Mouse (Mus musculus) T-helper 2 cell (primary cell): ENCODE measurements at regions not wholly inside any gene's neighbourhood (a gene's known extent, or its start where the extent isn't known, plus 50 kb on each side); places are given as distances from the start of the nearest gene placed in this dataset.

ENCODE experiments used
- in situ Hi-C: fragments of 300-600 bp; cut with MboI, MseI; formaldehyde crosslinking; loops from one replicate; pipeline ENCODE4 v1.15.1; 2025; ENCODE audit warnings: high pct_unique_total_duplicates

GRCm38 (mm10) chr11:71411958-71412357 lies 181.4 kb upstream of the Nlrp1b start:
- in situ Hi-C loops = no loop called here

- in situ Hi-C loops = no loop called here
These were observed 184.0 kb upstream of the Nlrp1b start for GRCm38 (mm10) chr11:71414403-71415140.

- in situ Hi-C loops = no loop called here
These were observed 184.9 kb upstream of the Nlrp1b start for GRCm38 (mm10) chr11:71415451-71415850.

GRCm38 (mm10) chr11:71422291-71422840 lies 191.8 kb upstream of the Nlrp1b start:
- in situ Hi-C loops = no loop called here

GRCm38 (mm10) chr11:71423242-71423641 lies 192.7 kb upstream of the Nlrp1b start:
- in situ Hi-C loops = no loop called here

GRCm38 (mm10) chr11:71424879-71425278 lies 194.3 kb upstream of the Nlrp1b start:
- in situ Hi-C loops = no loop called here

GRCm38 (mm10) chr11:71429739-71430138 lies 199.2 kb upstream of the Nlrp1b start:
- in situ Hi-C loops = no loop called here

- in situ Hi-C loops = no loop called here
These were observed 203.7 kb upstream of the Nlrp1b start for GRCm38 (mm10) chr11:71434241-71434640.

- in situ Hi-C loops = no loop called here
These were observed 204.4 kb upstream of the Nlrp1b start for GRCm38 (mm10) chr11:71434886-71435285.

GRCm38 (mm10) chr11:71435745-71436144 lies 205.2 kb upstream of the Nlrp1b start:
- in situ Hi-C loops = no loop called here

- in situ Hi-C loops = no loop called here
These were observed 205.8 kb upstream of the Nlrp1b start for GRCm38 (mm10) chr11:71436335-71436734.

- in situ Hi-C loops = no loop called here
These were observed 206.3 kb upstream of the Nlrp1b start for GRCm38 (mm10) chr11:71436801-71437200.

GRCm38 (mm10) chr11:71439871-71440270 lies 209.3 kb upstream of the Nlrp1b start:
- in situ Hi-C loops = no loop called here

- in situ Hi-C loops = no loop called here
These were observed 209.9 kb upstream of the Nlrp1b start for GRCm38 (mm10) chr11:71440392-71440791.

GRCm38 (mm10) chr11:71444056-71444455 lies 213.5 kb upstream of the Nlrp1b start:
- in situ Hi-C loops = no loop called here

GRCm38 (mm10) chr11:71446641-71447040 lies 216.1 kb upstream of the Nlrp1b start:
- in situ Hi-C loops = no loop called here

- in situ Hi-C loops = no loop called here
These were observed 217.6 kb upstream of the Nlrp1b start for GRCm38 (mm10) chr11:71447841-71448745.

GRCm38 (mm10) chr11:71480094-71480493 lies 249.6 kb upstream of the Nlrp1b start:
- in situ Hi-C loops = no loop called here

GRCm38 (mm10) chr11:71497863-71498262 lies 251.9 kb upstream of the Wscd1 start:
- in situ Hi-C loops = loop anchor here (10.0 kb wide), 1 partner anchor 617 kb away; no protein-coding TSS in a partner anchor

GRCm38 (mm10) chr11:71498299-71498698 lies 251.4 kb upstream of the Wscd1 start:
- in situ Hi-C loops = loop anchor here (10.0 kb wide), 1 partner anchor 617 kb away; no protein-coding TSS in a partner anchor

GRCm38 (mm10) chr11:71502156-71502555 lies 247.6 kb upstream of the Wscd1 start:
- in situ Hi-C loops = no loop called here
